Mouse (Mus musculus): Measurements from ENCODE around the gene Fam155a. TPM values are rescaled to one million over a fixed set of nuclear protein-coding genes. Genes with fewer than 3 reads are reported as not detected.

Gene Fam155a
- polyA plus RNA-seq, 1 experiment from 2014 or later = 18.9 TPM

- Histone ChIP-seq H3K9me3 (no peaks in the 10 kb centered on the region), H3K27me3 (no peaks in the 10 kb centered on the region), H3K27ac (replicated peaks) (no peak overlapping the region), H3K9ac (replicated peaks) (no peak overlapping the region), H3K36me3 (no peaks in the 10 kb centered on the region), H3K4me3 (no peak overlapping the region), H3K4me2 (replicated peaks) (no peak overlapping the region), H3K4me1 (no peaks in the 10 kb centered on the region)
- WGBS = 83% methylated on average over 6 of the region's 6 CpGs
- no peak for ATAC-seq (replicated peaks)
Measured at GRCm38 (mm10) chr8:9654826-9655225, 116.1 kb downstream of the Fam155a start.

- Histone ChIP-seq H3K4me3 (no peak overlapping the region), H3K4me2 (replicated peaks) (no peak overlapping the region), H3K4me1 (no peaks in the 10 kb centered on the region), H3K27ac (replicated peaks) (no peak overlapping the region), H3K27me3 (no peaks in the 10 kb centered on the region), H3K9ac (replicated peaks) (no peak overlapping the region), H3K36me3 (no peaks in the 10 kb centered on the region), H3K9me3 (no peaks in the 10 kb centered on the region)
- WGBS = 41% methylated on average over 1 of the region's 1 CpGs
- ATAC-seq (replicated peaks) = no peak
Measured at GRCm38 (mm10) chr8:9653643-9654042, 117.3 kb downstream of the Fam155a start.

- Histone ChIP-seq H3K9me3 (no peaks in the 10 kb centered on the region), H3K27me3 (no peaks in the 10 kb centered on the region), H3K4me1 (no peaks in the 10 kb centered on the region), H3K4me2 (replicated peaks) (no peak overlapping the region), H3K27ac (replicated peaks) (no peak overlapping the region), H3K36me3 (no peaks in the 10 kb centered on the region), H3K9ac (replicated peaks) (no peak overlapping the region), H3K4me3 (no peak overlapping the region)
- 88% methylated on average over 2 of the region's 2 CpGs for WGBS
- no peak for ATAC-seq (replicated peaks)
Measured at GRCm38 (mm10) chr8:9638162-9638561, 132.8 kb downstream of the Fam155a start.

- no peak overlapping the region for H3K9ac ChIP-seq (replicated peaks)
- H3K4me2 ChIP-seq (replicated peaks) = no peak overlapping the region
- 82% methylated on average over 5 of the region's 5 CpGs for WGBS
Measured at GRCm38 (mm10) chr8:9635240-9635639, 135.7 kb downstream of the Fam155a start.

GRCm38 (mm10) chr8:9607086-9607701 is 163.8 kb downstream of the Fam155a start:
- no peak for ATAC-seq (replicated peaks)
- H3K27ac ChIP-seq (replicated peaks) = no peak overlapping the region
- no peaks in the 10 kb centered on the region for H3K4me1 ChIP-seq
- no peak overlapping the region for H3K4me3 ChIP-seq
- 74% methylated on average over 6 of the region's 6 CpGs for WGBS
- no peaks in the 10 kb centered on the region for H3K27me3 ChIP-seq
- no peak overlapping the region for H3K9ac ChIP-seq (replicated peaks)
- no peaks in the 10 kb centered on the region for H3K36me3 ChIP-seq
- H3K4me2 ChIP-seq (replicated peaks) = no peak overlapping the region
- H3K9me3 ChIP-seq = no peaks in the 10 kb centered on the region

More at GRCm38 (mm10) chr8:9635240-9635639, 135.7 kb downstream of the Fam155a start:
- H3K36me3 ChIP-seq = no peaks in the 10 kb centered on the region
- H3K4me3 ChIP-seq = no peak overlapping the region
- no peak for ATAC-seq (replicated peaks)
- no peak overlapping the region for H3K27ac ChIP-seq (replicated peaks)
- no peaks in the 10 kb centered on the region for H3K9me3 ChIP-seq
- no peaks in the 10 kb centered on the region for H3K27me3 ChIP-seq
- H3K4me1 ChIP-seq = no peaks in the 10 kb centered on the region

GRCm38 (mm10) chr8:9596003-9596402 is 175.0 kb downstream of the Fam155a start:
- WGBS = 67% methylated on average over 3 of the region's 3 CpGs
- no peak for ATAC-seq (replicated peaks)
- Histone ChIP-seq H3K4me2 (replicated peaks) (no peak overlapping the region), H3K36me3 (no peaks in the 10 kb centered on the region), H3K27me3 (no peaks in the 10 kb centered on the region), H3K4me3 (no peak overlapping the region), H3K9me3 (no peaks in the 10 kb centered on the region), H3K4me1 (no peaks in the 10 kb centered on the region), H3K27ac (replicated peaks) (no peak overlapping the region), H3K9ac (replicated peaks) (no peak overlapping the region)

- H3K4me1 ChIP-seq = no peaks in the 10 kb centered on the region
- 78% methylated on average over 6 of the region's 6 CpGs for WGBS
- ATAC-seq (replicated peaks) = no peak
Measured at GRCm38 (mm10) chr8:9581836-9582235, 189.1 kb downstream of the Fam155a start.

GRCm38 (mm10) chr8:9580192-9580591 is 190.8 kb downstream of the Fam155a start:
- no peaks in the 10 kb centered on the region for H3K27me3 ChIP-seq
- no peaks in the 10 kb centered on the region for H3K36me3 ChIP-seq
- H3K4me1 ChIP-seq = no peaks in the 10 kb centered on the region
- 20% methylated on average over 3 of the region's 3 CpGs for WGBS
- H3K4me3 ChIP-seq = no peak overlapping the region
- ATAC-seq (replicated peaks) = no peak
- H3K9me3 ChIP-seq = no peaks in the 10 kb centered on the region
- no peak overlapping the region for H3K9ac ChIP-seq (replicated peaks)
- H3K4me2 ChIP-seq (replicated peaks) = no peak overlapping the region
- H3K27ac ChIP-seq (replicated peaks) = no peak overlapping the region

More at GRCm38 (mm10) chr8:9581836-9582235, 189.1 kb downstream of the Fam155a start:
- Histone ChIP-seq H3K27me3 (no peaks in the 10 kb centered on the region), H3K9ac (replicated peaks) (no peak overlapping the region), H3K27ac (replicated peaks) (no peak overlapping the region), H3K36me3 (no peaks in the 10 kb centered on the region), H3K4me3 (no peak overlapping the region), H3K4me2 (replicated peaks) (no peak overlapping the region), H3K9me3 (no peaks in the 10 kb centered on the region)

- no peak overlapping the region for H3K4me3 ChIP-seq
- WGBS = 87% methylated on average over 2 of the region's 2 CpGs
- no peak overlapping the region for H3K4me2 ChIP-seq (replicated peaks)
Measured at GRCm38 (mm10) chr8:9571977-9572376, 199.0 kb downstream of the Fam155a start.

GRCm38 (mm10) chr8:9569516-9570170 is 201.3 kb downstream of the Fam155a start:
- no peak overlapping the region for H3K4me3 ChIP-seq
- no peak overlapping the region for H3K9ac ChIP-seq (replicated peaks)
- 80% methylated on average over 4 of the region's 4 CpGs for WGBS
- no peak for ATAC-seq (replicated peaks)
- no peaks in the 10 kb centered on the region for H3K9me3 ChIP-seq
- no peak overlapping the region for H3K4me2 ChIP-seq (replicated peaks)
- H3K27me3 ChIP-seq = no peaks in the 10 kb centered on the region
- H3K36me3 ChIP-seq = no peaks in the 10 kb centered on the region
- no peaks in the 10 kb centered on the region for H3K4me1 ChIP-seq
- H3K27ac ChIP-seq (replicated peaks) = no peak overlapping the region

More at GRCm38 (mm10) chr8:9571977-9572376, 199.0 kb downstream of the Fam155a start:
- ATAC-seq (replicated peaks) = no peak
- Histone ChIP-seq H3K36me3 (no peaks in the 10 kb centered on the region), H3K9ac (replicated peaks) (no peak overlapping the region), H3K9me3 (no peaks in the 10 kb centered on the region), H3K27ac (replicated peaks) (no peak overlapping the region), H3K27me3 (no peaks in the 10 kb centered on the region), H3K4me1 (no peaks in the 10 kb centered on the region)

- 74% methylated on average over 3 of the region's 3 CpGs for WGBS
- Histone ChIP-seq H3K27ac (replicated peaks) (no peak overlapping the region), H3K9ac (replicated peaks) (no peak overlapping the region), H3K4me2 (replicated peaks) (no peak overlapping the region), H3K9me3 (no peaks in the 10 kb centered on the region), H3K4me3 (no peak overlapping the region), H3K36me3 (no peaks in the 10 kb centered on the region), H3K27me3 (no peaks in the 10 kb centered on the region), H3K4me1 (no peaks in the 10 kb centered on the region)
- ATAC-seq (replicated peaks) = no peak; the same call in 1 of the 2 replicates
Measured at GRCm38 (mm10) chr8:9549199-9549598, 221.8 kb downstream of the Fam155a start.

GRCm38 (mm10) chr8:9547558-9547954 is 223.4 kb downstream of the Fam155a start:
- H3K36me3 ChIP-seq = no peaks in the 10 kb centered on the region
- H3K9ac ChIP-seq (replicated peaks) = no peak overlapping the region
- H3K27ac ChIP-seq (replicated peaks) = no peak overlapping the region
- no peak for ATAC-seq (replicated peaks)
- 45% methylated on average over 2 of the region's 2 CpGs for WGBS
- no peaks in the 10 kb centered on the region for H3K27me3 ChIP-seq
- no peak overlapping the region for H3K4me2 ChIP-seq (replicated peaks)
- no peaks in the 10 kb centered on the region for H3K4me1 ChIP-seq
- no peak overlapping the region for H3K4me3 ChIP-seq
- H3K9me3 ChIP-seq = no peaks in the 10 kb centered on the region

Measured in forebrain, embryonic 15.5 days (tissue).